Mouse (Mus musculus): ENCODE results near the gene Ktn1. TPM values are rescaled to one million over a fixed set of nuclear protein-coding genes. Genes with fewer than 3 reads are reported as not detected.
A peak's percentile ranks its signal among the peaks of the same experiment; 100 is the strongest.

Gene Ktn1
- 77.8 TPM in 1 of 2 replicates, not detected in the other for polyA plus RNA-seq (2012; ENCODE audit: insufficient read depth, insufficient read length, low replicate concordance, missing spikeins)

DNA sequence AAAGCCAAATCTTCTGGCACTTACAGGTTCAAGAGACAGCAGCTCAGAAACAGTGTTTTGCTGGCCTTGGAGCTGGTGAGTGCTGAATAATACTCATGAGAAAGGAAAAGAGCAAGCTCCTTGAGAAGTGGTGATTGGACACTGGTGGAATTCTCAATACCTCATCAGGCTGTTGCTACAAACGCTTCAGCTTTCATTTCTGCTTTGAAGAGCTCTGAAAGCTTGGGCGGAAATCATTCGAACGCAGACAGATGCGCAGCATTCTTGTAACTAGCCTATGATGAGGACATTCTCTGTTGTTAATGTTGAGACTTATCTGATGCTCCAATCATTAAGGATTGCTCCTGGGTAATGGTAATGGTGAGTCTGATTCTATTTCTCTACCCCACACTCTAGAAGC is at the start of gene Ktn1:
Gene Ktn1 (plus strand): TSS at position 231 of the 400 bp plus-strand sequence.
- TF ChIP-seq POLR2A (IDR thresholded peaks at IDR 0.05; ENCODE audit: insufficient read depth, low read depth, low read length), result no peak
- TF ChIP-seq CTCF (IDR thresholded peaks at IDR 0.05; ENCODE audit: insufficient read depth, low read depth, low read length), result no peak
- WGBS, result 47% methylated on average over 5 of the region's 5 CpGs
- Histone ChIP-seq H3K27ac (ENCODE audit: insufficient read depth, low read depth, low read length) (0 out of 2 replicates have a peak within 1 kb of the TSS, but pooled peaks have one; percentile 43), H3K4me1 (ENCODE audit: control insufficient read depth, insufficient read depth, low read length) (peaks cover 2% of the 10 kb centered on the region), H3K4me3 (ENCODE audit: insufficient read depth, low read depth, low read length) (peak within 1 kb of the TSS; percentile 90)

DNA sequence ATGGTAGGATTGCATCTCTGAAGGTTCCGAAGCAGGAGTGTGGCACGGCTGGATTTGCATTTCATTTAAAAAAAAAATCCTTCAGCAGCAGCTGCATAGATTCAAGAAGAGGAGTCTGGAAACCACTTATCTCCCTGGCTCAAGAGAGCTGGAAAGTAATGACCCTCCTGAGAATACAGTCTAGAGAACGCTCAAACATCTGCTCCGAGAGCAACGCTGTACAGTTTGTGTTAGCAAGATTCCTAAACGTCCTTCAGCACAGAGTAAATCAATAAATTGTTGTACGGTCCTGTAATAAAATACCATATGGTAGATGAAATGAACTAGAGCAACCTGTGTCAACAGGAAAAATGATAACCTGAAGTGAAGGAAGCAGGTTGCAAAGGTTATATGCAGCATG is 35.0 kb upstream of the Ktn1 start:
- 83% methylated on average over 7 of the region's 7 CpGs for whole genome bisulfite sequencing
- Histone ChIP-seq H3K4me3 (ENCODE audit: insufficient read depth, low read depth, low read length) (no peak overlapping the region), H3K4me1 (ENCODE audit: control insufficient read depth, insufficient read depth, low read length) (no peaks in the 10 kb centered on the region), H3K27ac (ENCODE audit: insufficient read depth, low read depth, low read length) (no peak overlapping the region)
- TF ChIP-seq CTCF (IDR thresholded peaks at IDR 0.05; ENCODE audit: insufficient read depth, low read depth, low read length), result no peak
- no peak for TF ChIP-seq POLR2A (IDR thresholded peaks at IDR 0.05; ENCODE audit: insufficient read depth, low read depth, low read length)

- 87% methylated on average over 5 of the region's 5 CpGs for WGBS
- Histone ChIP-seq H3K4me1 (ENCODE audit: control insufficient read depth, insufficient read depth, low read length) (no peaks in the 10 kb centered on the region), H3K4me3 (ENCODE audit: insufficient read depth, low read depth, low read length) (no peak overlapping the region), H3K27ac (ENCODE audit: insufficient read depth, low read depth, low read length) (no peak overlapping the region)
- TF ChIP-seq POLR2A (IDR thresholded peaks at IDR 0.05; ENCODE audit: insufficient read depth, low read depth, low read length), result no peak
- no peak for TF ChIP-seq CTCF (IDR thresholded peaks at IDR 0.05; ENCODE audit: insufficient read depth, low read depth, low read length)
Measured at GRCm38 (mm10) chr14:47618891-47619290, 29.4 kb upstream of the Ktn1 start.

- 87% methylated on average over 5 of the region's 5 CpGs for WGBS
- TF ChIP-seq POLR2A (IDR thresholded peaks at IDR 0.05; ENCODE audit: insufficient read depth, low read depth, low read length), result no peak
- no peak for TF ChIP-seq CTCF (IDR thresholded peaks at IDR 0.05; ENCODE audit: insufficient read depth, low read depth, low read length)
- Histone ChIP-seq H3K4me1 (ENCODE audit: control insufficient read depth, insufficient read depth, low read length) (no peaks in the 10 kb centered on the region), H3K27ac (ENCODE audit: insufficient read depth, low read depth, low read length) (no peak overlapping the region), H3K4me3 (ENCODE audit: insufficient read depth, low read depth, low read length) (no peak overlapping the region)
Measured at GRCm38 (mm10) chr14:47621901-47622300, 26.3 kb upstream of the Ktn1 start.

DNA sequence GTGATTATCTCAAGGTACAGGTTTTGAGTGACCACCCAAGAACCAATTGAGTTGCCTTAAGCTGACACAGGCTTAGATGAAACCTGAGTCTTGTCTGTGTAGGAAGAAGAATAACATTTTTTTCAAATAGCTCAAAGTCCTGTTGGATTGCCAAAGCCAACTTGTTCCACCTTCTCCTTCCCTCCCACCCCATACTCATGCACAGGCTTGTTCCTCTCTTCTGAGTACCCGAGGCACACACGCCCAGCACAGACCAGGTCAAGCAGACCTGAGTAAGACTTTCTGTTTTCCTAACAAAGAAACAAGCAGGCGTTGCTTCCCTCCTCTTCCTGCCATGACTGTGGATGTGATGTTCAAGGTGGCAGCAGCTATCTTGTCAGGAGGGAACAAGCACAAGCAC is 23.4 kb upstream of the Ktn1 start:
- Histone ChIP-seq H3K4me1 (ENCODE audit: control insufficient read depth, insufficient read depth, low read length) (no peaks in the 10 kb centered on the region), H3K27ac (ENCODE audit: insufficient read depth, low read depth, low read length) (no peak overlapping the region), H3K4me3 (ENCODE audit: insufficient read depth, low read depth, low read length) (no peak overlapping the region)
- TF ChIP-seq CTCF (IDR thresholded peaks at IDR 0.05; ENCODE audit: insufficient read depth, low read depth, low read length), result no peak
- no peak for TF ChIP-seq POLR2A (IDR thresholded peaks at IDR 0.05; ENCODE audit: insufficient read depth, low read depth, low read length)
- 74% methylated on average over 3 of the region's 3 CpGs for WGBS

- TF ChIP-seq POLR2A (IDR thresholded peaks at IDR 0.05; ENCODE audit: insufficient read depth, low read depth, low read length) (no peak), CTCF (IDR thresholded peaks at IDR 0.05; ENCODE audit: insufficient read depth, low read depth, low read length) (no peak)
- H3K4me3 ChIP-seq (ENCODE audit: insufficient read depth, low read depth, low read length), result no peak overlapping the region
- 81% methylated on average over 4 of the region's 4 CpGs for WGBS
- H3K27ac ChIP-seq (ENCODE audit: insufficient read depth, low read depth, low read length), result no peak overlapping the region
- H3K4me1 ChIP-seq (ENCODE audit: control insufficient read depth, insufficient read depth, low read length), result no peaks in the 10 kb centered on the region
Measured at GRCm38 (mm10) chr14:47626143-47626542, 22.1 kb upstream of the Ktn1 start.

GRCm38 (mm10) chr14:47626812-47627211 is 21.4 kb upstream of the Ktn1 start:
- Histone ChIP-seq H3K27ac (ENCODE audit: insufficient read depth, low read depth, low read length) (no peak overlapping the region), H3K4me1 (ENCODE audit: control insufficient read depth, insufficient read depth, low read length) (no peaks in the 10 kb centered on the region), H3K4me3 (ENCODE audit: insufficient read depth, low read depth, low read length) (no peak overlapping the region)
- TF ChIP-seq CTCF (IDR thresholded peaks at IDR 0.05; ENCODE audit: insufficient read depth, low read depth, low read length), result no peak
- TF ChIP-seq POLR2A (IDR thresholded peaks at IDR 0.05; ENCODE audit: insufficient read depth, low read depth, low read length), result no peak
- WGBS, result 71% methylated on average over 2 of the region's 2 CpGs

DNA sequence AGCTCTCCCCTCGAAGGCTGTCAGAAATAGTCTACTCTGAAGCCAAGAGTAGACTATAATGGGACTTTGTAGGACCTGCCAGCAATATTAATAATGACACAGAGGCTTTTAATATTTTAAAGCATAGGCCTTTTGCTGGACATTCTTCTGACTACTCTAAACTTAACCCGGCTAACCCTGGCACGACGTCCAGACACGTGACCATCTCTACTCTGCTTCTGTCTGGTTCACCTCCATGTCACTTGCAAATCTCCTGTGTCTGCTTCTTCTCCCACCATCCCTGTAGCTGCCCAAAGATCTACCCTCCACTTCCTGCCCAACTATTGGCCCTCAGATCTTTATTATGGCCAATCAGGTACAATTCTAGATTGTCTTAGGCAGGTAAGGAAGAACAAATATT is 20.9 kb upstream of the Ktn1 start:
- Histone ChIP-seq H3K4me3 (ENCODE audit: insufficient read depth, low read depth, low read length) (no peak overlapping the region), H3K27ac (ENCODE audit: insufficient read depth, low read depth, low read length) (no peak overlapping the region), H3K4me1 (ENCODE audit: control insufficient read depth, insufficient read depth, low read length) (no peaks in the 10 kb centered on the region)
- 84% methylated on average over 5 of the region's 5 CpGs for WGBS
- TF ChIP-seq POLR2A (IDR thresholded peaks at IDR 0.05; ENCODE audit: insufficient read depth, low read depth, low read length) (no peak), CTCF (IDR thresholded peaks at IDR 0.05; ENCODE audit: insufficient read depth, low read depth, low read length) (no peak)

DNA sequence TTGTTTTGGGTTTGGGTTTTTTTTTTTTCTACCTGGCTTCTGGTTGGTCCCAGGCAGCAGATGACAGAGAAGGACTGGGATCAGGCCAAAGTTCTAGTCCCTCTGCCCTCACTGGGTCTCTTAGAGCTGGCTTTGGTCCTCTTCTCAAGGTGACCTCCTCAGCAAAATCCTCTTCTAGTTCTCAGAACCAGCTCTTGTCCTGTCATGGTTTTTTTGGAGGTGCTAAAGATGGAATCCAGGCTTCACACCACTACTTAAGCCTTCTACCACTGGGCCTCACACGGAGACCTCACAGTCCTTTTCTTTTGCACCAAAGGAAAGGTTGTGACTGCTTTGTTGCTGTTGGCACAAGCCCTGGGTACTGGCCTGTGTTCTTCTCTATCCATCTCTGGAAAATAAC is 15.8 kb upstream of the Ktn1 start:
- no peak overlapping the region for H3K4me3 ChIP-seq (ENCODE audit: insufficient read depth, low read depth, low read length)
- no peaks in the 10 kb centered on the region for H3K4me1 ChIP-seq (ENCODE audit: control insufficient read depth, insufficient read depth, low read length)
- no peak overlapping the region for H3K27ac ChIP-seq (ENCODE audit: insufficient read depth, low read depth, low read length)
- no peak for TF ChIP-seq POLR2A (IDR thresholded peaks at IDR 0.05; ENCODE audit: insufficient read depth, low read depth, low read length)
- no peak for TF ChIP-seq CTCF (IDR thresholded peaks at IDR 0.05; ENCODE audit: insufficient read depth, low read depth, low read length)
- 90% methylated on average over 1 of the region's 1 CpGs for WGBS

DNA sequence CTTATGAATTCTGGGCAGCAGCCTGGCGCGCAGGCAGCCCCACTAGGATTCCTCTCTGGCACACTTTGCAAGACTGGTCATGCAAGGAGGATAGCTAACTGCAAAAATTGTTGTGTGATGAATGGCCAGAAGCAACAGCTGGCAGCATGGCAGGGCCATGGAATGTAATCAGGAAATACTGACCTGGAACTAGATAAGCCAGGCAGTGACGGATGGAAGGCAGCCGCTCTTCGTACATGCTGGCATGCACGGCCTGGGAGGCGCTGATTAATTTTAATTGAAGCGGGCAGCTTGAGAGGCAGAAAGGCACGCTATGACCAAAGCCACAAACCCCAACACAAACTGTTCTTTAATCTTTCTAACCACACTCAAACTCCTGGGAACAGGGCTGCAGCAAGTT is 13.8 kb upstream of the Ktn1 start:
- Histone ChIP-seq H3K4me1 (ENCODE audit: control insufficient read depth, insufficient read depth, low read length) (no peaks in the 10 kb centered on the region), H3K4me3 (ENCODE audit: insufficient read depth, low read depth, low read length) (no peak overlapping the region), H3K27ac (ENCODE audit: insufficient read depth, low read depth, low read length) (no peak overlapping the region)
- 74% methylated on average over 9 of the region's 9 CpGs for WGBS
- TF ChIP-seq CTCF (IDR thresholded peaks at IDR 0.05; ENCODE audit: insufficient read depth, low read depth, low read length) (no peak), POLR2A (IDR thresholded peaks at IDR 0.05; ENCODE audit: insufficient read depth, low read depth, low read length) (no peak)
